Mouse (Mus musculus) lung, adult 2 months (tissue): ENCODE measurements around the gene Zfp738.

Experiments used
- CTCF ChIP-seq: fragments of 200-500 bp; IDR thresholded peaks from 2 replicates; pipeline ENCODE4 v1.5.1; 2011; ENCODE audit warnings: mild to moderate bottlenecking, low read length, control low read depth; ENCODE audit not compliant: insufficient read depth
- POLR2A ChIP-seq: fragments of 200-500 bp; IDR thresholded peaks from 2 replicates; pipeline ENCODE4 v1.6.1; 2011; ENCODE audit warnings: low read depth, mild to moderate bottlenecking, control low read depth, low read length, borderline replicate concordance; ENCODE audit errors: extremely low read depth

DNA sequence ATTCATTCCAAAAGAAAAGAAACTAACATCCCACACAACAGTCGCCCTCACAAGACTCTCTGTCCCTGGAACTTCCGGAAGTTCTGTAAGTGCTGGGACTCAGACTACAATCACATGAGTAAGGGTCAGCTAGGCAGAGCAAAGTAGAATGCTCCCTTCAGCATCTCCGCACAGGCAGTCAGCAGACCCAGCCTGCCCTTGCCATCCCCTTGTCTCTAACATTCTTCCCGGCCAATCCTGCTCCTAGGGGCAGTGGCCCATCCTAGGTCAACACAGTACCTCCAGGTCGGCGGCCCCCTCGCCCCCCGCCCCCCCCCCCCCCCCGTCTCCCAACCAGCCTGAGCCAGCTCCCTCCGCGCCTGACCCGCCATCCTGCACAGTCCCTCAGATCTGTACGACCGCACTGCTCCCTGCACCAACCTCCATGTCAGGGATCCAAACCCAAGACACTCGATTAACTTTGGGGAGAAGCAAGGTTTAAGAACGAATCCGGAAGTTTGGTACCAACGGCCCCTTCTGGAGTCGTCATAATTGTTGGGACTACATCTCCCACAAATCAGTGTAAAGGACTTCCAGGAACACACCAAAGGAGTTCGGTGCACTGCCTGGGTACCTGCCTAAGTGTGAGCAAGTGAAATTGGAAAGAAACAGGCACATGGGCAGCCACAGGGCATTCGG is 41.9 kb upstream of the Zfp738 start, which contains the start of gene Zfp65:
- TF ChIP-seq CTCF (no peak), POLR2A (0 out of 2 replicates have a peak, but pooled peaks have one; percentile 7)
